Comparison of ENCODE assay signal across 9 mouse cellular contexts in genomic region chr13:99444431-99444871, GRCm38 (mm10).
DNase-seq lines count a peak whose midpoint lies in the region; ATAC-seq and TF ChIP-seq lines count a peak whose summit lies in the region.
"Had no signal": no experiment of that assay in that cellular context is flagged by ENCODE, and none has a peak within 500 bp of the region (broad histone marks: within the 10 kb centered on the region; RNA-seq: fewer than 3 reads in every experiment).

No protein-coding gene starts in this region.

- H3K4me3 ChIP-seq in ES-Bruce4 (ENCODE audit: low read depth, low read length) (peak overlapping the region; percentile 7; the same call in 1 of the 2 replicates), ES-E14 (ENCODE audit: insufficient read depth in 1 of 2, low read depth in 1 of 2, low read length in 2 of 2, poor library complexity in 1 of 2, severe bottlenecking in 1 of 2) (peak overlapping the region; percentile 13 to 37; a peak in 3 of 4 replicates)
- H3K4me3 ChIP-seq in forebrain, embryonic 13.5 days = peak overlapping the region; percentile 44
- H3K4me3 ChIP-seq in midbrain, embryonic 12.5 days = peak overlapping the region; percentile 38
- H3K4me3 ChIP-seq in liver, postnatal 0 days (ENCODE audit: low read depth, low read length) = no peak overlapping the region
- H3K4me3 ChIP-seq: heart, embryonic 10.5 days had no signal

- TF ChIP-seq EP300 in ES-Bruce4 (IDR thresholded peaks at IDR 0.05; ENCODE audit: insufficient read depth, low read depth, low read length) = no peak
- TF ChIP-seq EP300 in liver, postnatal 0 days (IDR thresholded peaks at IDR 0.05; ENCODE audit: low read depth) = no peak

- ATAC-seq in forebrain, embryonic 13.5 days = peak; percentile 84
- ATAC-seq in midbrain, embryonic 12.5 days (ENCODE audit: low FRiP score, low read depth) = peak; percentile 91
- ATAC-seq in liver, postnatal 0 days = no peak

- H3K36me3 ChIP-seq in ES-Bruce4 (ENCODE audit: control insufficient read depth, insufficient read depth, low read length, poor library complexity, severe bottlenecking) = peaks cover 4% of the 10 kb centered on the region; the same call in 1 of the 2 replicates
- H3K36me3 ChIP-seq in ES-E14 (ENCODE audit: control insufficient read depth, insufficient read depth, low read length, poor library complexity, severe bottlenecking) = peaks cover 23% of the 10 kb centered on the region
- peaks cover 28% of the 10 kb centered on the region for H3K36me3 ChIP-seq in forebrain, embryonic 13.5 days (ENCODE audit: poor library complexity, severe bottlenecking)
- peaks cover 26% of the 10 kb centered on the region for H3K36me3 ChIP-seq in midbrain, embryonic 12.5 days
- no peaks in the 10 kb centered on the region for H3K36me3 ChIP-seq in liver, postnatal 0 days (replicated peaks; ENCODE audit: insufficient read depth, low read length)

- no peak overlapping the region for H3K9ac ChIP-seq in ES-Bruce4 (ENCODE audit: low read depth, poor library complexity, severe bottlenecking)
- H3K9ac ChIP-seq in ES-E14 (ENCODE audit: insufficient read depth, low read depth, low read length, poor library complexity, severe bottlenecking) = no peak overlapping the region
- H3K9ac ChIP-seq in forebrain, embryonic 13.5 days = peak overlapping the region; percentile 71
- peak overlapping the region; percentile 43 for H3K9ac ChIP-seq in midbrain, embryonic 12.5 days (replicated peaks)
- H3K9ac ChIP-seq in liver, postnatal 0 days (replicated peaks) = no peak overlapping the region

- peaks cover 5% of the 10 kb centered on the region for H3K4me1 ChIP-seq in ES-Bruce4 (ENCODE audit: control insufficient read depth, insufficient read depth, low read length)
- peaks cover 16 to 43% of the 10 kb centered on the region in 2 experiments for H3K4me1 ChIP-seq in ES-E14 (ENCODE audit: control insufficient read depth in 2 of 2, insufficient read depth in 2 of 2, low read length in 2 of 2, poor library complexity in 1 of 2)
- peaks cover 96% of the 10 kb centered on the region for H3K4me1 ChIP-seq in forebrain, embryonic 13.5 days
- peaks cover 84% of the 10 kb centered on the region for H3K4me1 ChIP-seq in midbrain, embryonic 12.5 days
- 0 out of 2 replicates have a peak, but pooled peaks cover 3% of the 10 kb centered on the region for H3K4me1 ChIP-seq in liver, postnatal 0 days (ENCODE audit: insufficient read depth)

- 3% methylated on average over 10 of the region's 10 CpGs for WGBS in forebrain, embryonic 13.5 days
- 7% methylated on average over 10 of the region's 10 CpGs for WGBS in midbrain, embryonic 12.5 days
- 21% methylated on average over 10 of the region's 10 CpGs for whole genome bisulfite sequencing in liver, postnatal 0 days (ENCODE audit: insufficient replicate concordance)

- H3K9me3 ChIP-seq in ES-Bruce4 (replicated peaks; ENCODE audit: control insufficient read depth, insufficient read depth, low read length, poor library complexity, severe bottlenecking) (no peaks in the 10 kb centered on the region; the same call in 1 of the 2 replicates), ES-E14 (ENCODE audit: control insufficient read depth, insufficient read depth, low read depth, low read length) (no peaks in the 10 kb centered on the region)
- H3K9me3 ChIP-seq in forebrain, embryonic 13.5 days (replicated peaks) = no peaks in the 10 kb centered on the region
- H3K9me3 ChIP-seq in midbrain, embryonic 12.5 days = no peaks in the 10 kb centered on the region
- no peaks in the 10 kb centered on the region for H3K9me3 ChIP-seq in liver, postnatal 0 days (ENCODE audit: low read length)
- H3K9me3 ChIP-seq: heart, embryonic 10.5 days had no signal

- in situ Hi-C loops in ES-E14 (cut with MboI; ENCODE audit: low sequenced_read_pairs in 2 of 2, unreplicated experiment in 2 of 2) = no loop called here

- no peak for TF ChIP-seq CTCF in ES-Bruce4 (IDR thresholded peaks at IDR 0.05; ENCODE audit: low read depth, low read length)
- no peak for TF ChIP-seq CTCF in liver, postnatal 0 days (IDR thresholded peaks at IDR 0.05; ENCODE audit: low read depth)

- peak; percentile 73 for DNase-seq in ES-E14 (ENCODE audit: low read depth, low spot score)
- DNase-seq in ovary, adult 18-20 months (ENCODE audit: low spot score) = no peak
- no peak for DNase-seq in liver, postnatal 0 days
- no peak for DNase-seq in heart, adult 11 months
- DNase-seq: lung, adult 2 months had no signal

- peak overlapping the region; percentile 67 for H3K4me2 ChIP-seq in forebrain, embryonic 13.5 days
- H3K4me2 ChIP-seq in midbrain, embryonic 12.5 days (replicated peaks) = peak overlapping the region; percentile 62
- no peak overlapping the region for H3K4me2 ChIP-seq in liver, postnatal 0 days (ENCODE audit: low read depth, low read length)

- no peaks in the 10 kb centered on the region for H3K27me3 ChIP-seq in ES-Bruce4 (ENCODE audit: control insufficient read depth, insufficient read depth, low read length, poor library complexity, severe bottlenecking)
- no peaks in the 10 kb centered on the region for H3K27me3 ChIP-seq in forebrain, embryonic 13.5 days
- H3K27me3 ChIP-seq in midbrain, embryonic 12.5 days = no peaks in the 10 kb centered on the region
- no peaks in the 10 kb centered on the region for H3K27me3 ChIP-seq in liver, postnatal 0 days (ENCODE audit: insufficient read depth, low read length)

- no peak for TF ChIP-seq POLR2A in ES-Bruce4 (IDR thresholded peaks at IDR 0.05; ENCODE audit: insufficient read depth, low read length)

- H3K27ac ChIP-seq in ES-Bruce4 (ENCODE audit: insufficient read depth, low read length) (peak overlapping the region; percentile 53), ES-E14 (ENCODE audit: insufficient read depth, low read depth, low read length, poor library complexity, severe bottlenecking) (peak overlapping the region; percentile 64)
- peak overlapping the region; percentile 95 for H3K27ac ChIP-seq in forebrain, embryonic 13.5 days
- H3K27ac ChIP-seq in midbrain, embryonic 12.5 days (replicated peaks) = peak overlapping the region; percentile 93
- no peak overlapping the region for H3K27ac ChIP-seq in liver, postnatal 0 days (ENCODE audit: low read depth)
- H3K27ac ChIP-seq: heart, embryonic 10.5 days had no signal

TF ChIP-seq in ES-E14, 5 proteins besides CTCF, POLR2A, EP300 and RAD21:
- TF ChIP-seq ZC3H11A (IDR thresholded peaks at IDR 0.05; ENCODE audit: borderline replicate concordance, low read depth, low read length) (no peak), ZNF384 (IDR thresholded peaks at IDR 0.05; ENCODE audit: low read depth, low read length) (no peak), HCFC1 (IDR thresholded peaks at IDR 0.05; ENCODE audit: borderline replicate concordance, insufficient read depth, low read length) (no peak), CHD2 (IDR thresholded peaks at IDR 0.05; ENCODE audit: low read depth, low read length) (no peak), MAFK (IDR thresholded peaks at IDR 0.05; ENCODE audit: insufficient read depth, low read depth, low read length) (no peak)

Comparison
In these comparisons a context has a peak if more than half of its experiments do, and no peak if none do; other contexts are left out.
1. H3K9ac ChIP-seq: peak in forebrain, embryonic 13.5 days (single experiment) and midbrain, embryonic 12.5 days (single experiment); none in ES-Bruce4 (single experiment), ES-E14 (single experiment) and liver, postnatal 0 days (single experiment).